Mouse (Mus musculus): ENCODE data around the gene Ube2v1.

GRCm38 (mm10) chr2:167659177-167659846, 27.4 kb upstream of the Ube2v1 start:
- TF ChIP-seq ZC3H11A (IDR thresholded peaks at IDR 0.05; ENCODE audit: borderline replicate concordance, low read depth, low read length) (no peak), ZNF384 (IDR thresholded peaks at IDR 0.05; ENCODE audit: low read depth, low read length) (no peak), MAFK (IDR thresholded peaks at IDR 0.05; ENCODE audit: insufficient read depth, low read depth, low read length) (no peak)
